9 mouse cellular contexts compared by ENCODE assay signal in genomic region chr12:77177811-77178578, GRCm38 (mm10). TPM values are rescaled to one million over a fixed set of nuclear protein-coding genes. Genes with fewer than 3 reads are reported as not detected.
DNase-seq lines count a peak whose midpoint lies in the region; ATAC-seq and TF ChIP-seq lines count a peak whose summit lies in the region.
"Had no signal": no experiment of that assay in that cellular context is flagged by ENCODE, and none has a peak within 500 bp of the region (broad histone marks: within the 10 kb centered on the region; RNA-seq: fewer than 3 reads in every experiment).

No protein-coding gene starts in this region.

- no peak overlapping the region for H3K4me2 ChIP-seq in hindbrain, embryonic 11.5 days (replicated peaks; ENCODE audit: low read depth, low read length)
- H3K4me2 ChIP-seq in hindbrain, embryonic 12.5 days (replicated peaks): no peak overlapping the region
- 0 out of 2 replicates have a peak overlapping the region, but pooled peaks have one; percentile 1 for H3K4me2 ChIP-seq in neural tube, embryonic 13.5 days
- H3K4me2 ChIP-seq: limb, embryonic 15.5 days had no signal

- no peak for TF ChIP-seq CTCF in cerebellum, adult 2 months (IDR thresholded peaks at IDR 0.05; ENCODE audit: borderline replicate concordance, insufficient read depth, low read depth, low read length)

- DNase-seq in hindbrain, embryonic 11.5 days (ENCODE audit: low spot score): peak; percentile 24
- peak; percentile 47 for DNase-seq in embryo, embryonic 10 days (ENCODE audit: low spot score)
- DNase-seq in kidney, postnatal 25 days: peak; percentile 61 to 85
- no peak for DNase-seq in cerebellum, adult 2 months
- no peak for DNase-seq in cerebellum, adult 11-12 months
- DNase-seq in right cerebral cortex, postnatal 10 days (ENCODE audit: low spot score in 2 of 2): no peak

- no peaks in the 10 kb centered on the region for H3K9me3 ChIP-seq in hindbrain, embryonic 11.5 days (ENCODE audit: control insufficient read depth, low read length)
- no peaks in the 10 kb centered on the region for H3K9me3 ChIP-seq in hindbrain, embryonic 12.5 days (replicated peaks)
- H3K9me3 ChIP-seq in neural tube, embryonic 13.5 days: no peaks in the 10 kb centered on the region
- H3K9me3 ChIP-seq: limb, embryonic 15.5 days had no signal

- 48% methylated on average over 15 of the region's 15 CpGs for WGBS in hindbrain, embryonic 11.5 days
- 34% methylated on average over 15 of the region's 15 CpGs for WGBS in hindbrain, embryonic 12.5 days
- WGBS in neural tube, embryonic 13.5 days: 42% methylated on average over 15 of the region's 15 CpGs
- 46% methylated on average over 15 of the region's 15 CpGs for WGBS in cerebellum, adult 2 months

- no peak overlapping the region for H3K27ac ChIP-seq in hindbrain, embryonic 11.5 days (ENCODE audit: low read depth, low read length)
- no peak overlapping the region for H3K27ac ChIP-seq in hindbrain, embryonic 12.5 days
- H3K27ac ChIP-seq in neural tube, embryonic 13.5 days (replicated peaks): 0 out of 2 replicates have a peak overlapping the region, but pooled peaks have one; percentile 5
- no peak overlapping the region for H3K27ac ChIP-seq in cerebellum, adult 2 months (ENCODE audit: insufficient read depth, low read length)
- H3K27ac ChIP-seq: limb, embryonic 15.5 days had no signal

- no peaks in the 10 kb centered on the region for H3K36me3 ChIP-seq in hindbrain, embryonic 11.5 days (ENCODE audit: control insufficient read depth, insufficient read depth, low read length)
- no peaks in the 10 kb centered on the region for H3K36me3 ChIP-seq in hindbrain, embryonic 12.5 days
- H3K36me3 ChIP-seq in neural tube, embryonic 13.5 days: no peaks in the 10 kb centered on the region
- H3K36me3 ChIP-seq: limb, embryonic 15.5 days had no signal

- no peaks in the 10 kb centered on the region for H3K27me3 ChIP-seq in hindbrain, embryonic 11.5 days (ENCODE audit: control insufficient read depth, insufficient read depth, low read length)
- H3K27me3 ChIP-seq in hindbrain, embryonic 12.5 days: no peaks in the 10 kb centered on the region
- no peaks in the 10 kb centered on the region for H3K27me3 ChIP-seq in neural tube, embryonic 13.5 days
- H3K27me3 ChIP-seq in cerebellum, adult 2 months (ENCODE audit: control insufficient read depth, insufficient read depth, low read length): no peaks in the 10 kb centered on the region
- H3K27me3 ChIP-seq: limb, embryonic 15.5 days had no signal

- H3K9ac ChIP-seq in hindbrain, embryonic 11.5 days (ENCODE audit: low read depth, low read length): no peak overlapping the region
- no peak overlapping the region for H3K9ac ChIP-seq in hindbrain, embryonic 12.5 days
- no peak overlapping the region for H3K9ac ChIP-seq in neural tube, embryonic 13.5 days
- H3K9ac ChIP-seq: limb, embryonic 15.5 days had no signal

- TF ChIP-seq POLR2A in cerebellum, adult 2 months (IDR thresholded peaks at IDR 0.05; ENCODE audit: borderline replicate concordance, insufficient read depth, low read length): no peak

- H3K4me1 ChIP-seq in hindbrain, embryonic 11.5 days (replicated peaks; ENCODE audit: control insufficient read depth, insufficient read depth, low read length): no peaks in the 10 kb centered on the region
- peaks cover 3% of the 10 kb centered on the region; the same call in 1 of the 2 replicates for H3K4me1 ChIP-seq in hindbrain, embryonic 12.5 days
- H3K4me1 ChIP-seq in neural tube, embryonic 13.5 days (replicated peaks): peaks cover 8% of the 10 kb centered on the region; the same call in 1 of the 2 replicates
- no peaks in the 10 kb centered on the region for H3K4me1 ChIP-seq in cerebellum, adult 2 months (ENCODE audit: control insufficient read depth, insufficient read depth, low read length)

- no peak overlapping the region for H3K4me3 ChIP-seq in hindbrain, embryonic 11.5 days (ENCODE audit: low read depth, low read length)
- no peak overlapping the region for H3K4me3 ChIP-seq in hindbrain, embryonic 12.5 days
- H3K4me3 ChIP-seq in neural tube, embryonic 13.5 days: no peak overlapping the region
- no peak overlapping the region for H3K4me3 ChIP-seq in cerebellum, adult 2 months (replicated peaks; ENCODE audit: insufficient read depth, low read depth, low read length)
- H3K4me3 ChIP-seq: limb, embryonic 15.5 days had no signal

- no peak for ATAC-seq in hindbrain, embryonic 11.5 days (ENCODE audit: low FRiP score)
- no peak for ATAC-seq in hindbrain, embryonic 12.5 days (ENCODE audit: low FRiP score)
- ATAC-seq in neural tube, embryonic 13.5 days (ENCODE audit: low read depth): no peak

RNA-seq across cellular contexts. Expression of gene Fut8, which starts 59.9 kb away (rescaled TPM):
- polyA plus RNA-seq in hindbrain, embryonic 11.5 days (2014; fragmentation: Nextera tagmentation; extraction: Ambion mirVana): 32.2 and 34.4 TPM in 2 replicates
- polyA plus RNA-seq in hindbrain, embryonic 12.5 days (2016; fragmentation: Nextera tagmentation; extraction: Ambion mirVana): 45.5 and 49.0 TPM in 2 replicates
- 49.6 and 53.5 TPM in 2 replicates for polyA plus RNA-seq in neural tube, embryonic 13.5 days (2015; fragmentation: Nextera tagmentation; extraction: Ambion mirVana)
- polyA plus RNA-seq in cerebellum, adult 2 months (2012; rRNA removed): 47.2 and 47.4 TPM in 2 replicates

Comparison
In these comparisons a context has a peak if more than half of its experiments do, and no peak if none do; other contexts are left out.
1. DNase-seq: peak in hindbrain, embryonic 11.5 days (single experiment), embryo, embryonic 10 days (single experiment) and kidney, postnatal 25 days (2 of 2); none in cerebellum, adult 2 months (0 of 2), cerebellum, adult 11-12 months (single experiment) and right cerebral cortex, postnatal 10 days (0 of 2).